Mouse (Mus musculus): Measurements from ENCODE around the gene Isl1.

Isl1 gene

GRCm38 (mm10) chr13:116294151-116294461 lies 15.4 kb downstream of the Isl1 start:
- no peak for DNase-seq

- DNase-seq, result no peak
These were observed 16.0 kb downstream of the Isl1 start for GRCm38 (mm10) chr13:116293301-116294150.

GRCm38 (mm10) chr13:116289655-116290054 lies 19.8 kb downstream of the Isl1 start:
- DNase-seq, result no peak

- no peak for DNase-seq
These were observed 30.2 kb downstream of the Isl1 start for GRCm38 (mm10) chr13:116279207-116279772.

All from lung, adult 18-20 months (tissue).